Mouse (Mus musculus): ENCODE data around the gene Crocc.

The Crocc gene

DNA sequence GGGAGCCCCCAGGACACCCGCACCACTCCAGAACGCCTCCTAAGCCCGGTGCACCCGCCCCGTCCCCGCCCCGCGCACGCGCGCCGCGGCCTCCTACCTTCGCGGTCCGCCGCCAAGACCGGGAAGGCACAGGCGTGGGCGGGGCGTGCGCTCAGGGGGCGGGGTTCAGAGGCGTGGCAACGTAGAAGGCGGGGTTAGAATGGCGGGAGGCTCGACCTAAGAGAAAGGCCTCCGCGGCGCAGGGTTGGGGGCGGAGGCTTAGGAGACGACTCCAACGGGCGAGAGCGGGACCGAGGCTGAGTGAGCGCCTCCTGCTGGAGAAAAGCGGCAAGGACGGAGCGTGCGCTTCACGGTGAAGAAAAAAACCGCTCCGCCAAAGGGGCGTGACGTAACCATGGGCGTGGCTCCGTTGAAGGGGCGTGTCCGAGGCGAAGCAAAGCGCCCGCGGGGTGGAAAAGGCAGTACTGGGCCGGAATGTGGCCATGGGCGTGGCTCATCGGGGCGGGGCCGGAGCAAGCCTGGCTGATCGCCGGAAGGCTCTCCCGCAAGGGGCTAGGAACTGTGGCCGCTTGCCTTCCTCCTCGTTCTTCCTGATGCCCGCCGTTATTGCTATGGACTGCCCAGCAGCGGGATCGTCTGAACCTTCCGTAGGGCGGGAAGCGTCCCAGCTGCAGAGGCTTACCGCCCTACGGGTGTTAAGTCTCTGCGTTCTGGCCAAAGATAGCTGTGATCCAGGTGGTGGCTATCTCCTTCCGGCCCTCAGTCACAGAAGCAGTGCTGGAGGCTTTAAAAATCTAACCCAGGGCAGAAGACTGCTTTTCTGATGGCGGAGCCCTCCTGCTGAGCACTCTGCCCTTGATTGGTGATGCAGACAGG is at the start of gene Crocc:
Crocc (minus strand) TSS at position 125 of the 876 bp plus-strand sequence.
- in situ Hi-C loops (cut with MboI, MseI): loop anchor here (5.0 to 10.0 kb wide), 2 partner anchors 73 to 106 kb away; partner anchors contain the start of gene Atp13a2

DNA sequence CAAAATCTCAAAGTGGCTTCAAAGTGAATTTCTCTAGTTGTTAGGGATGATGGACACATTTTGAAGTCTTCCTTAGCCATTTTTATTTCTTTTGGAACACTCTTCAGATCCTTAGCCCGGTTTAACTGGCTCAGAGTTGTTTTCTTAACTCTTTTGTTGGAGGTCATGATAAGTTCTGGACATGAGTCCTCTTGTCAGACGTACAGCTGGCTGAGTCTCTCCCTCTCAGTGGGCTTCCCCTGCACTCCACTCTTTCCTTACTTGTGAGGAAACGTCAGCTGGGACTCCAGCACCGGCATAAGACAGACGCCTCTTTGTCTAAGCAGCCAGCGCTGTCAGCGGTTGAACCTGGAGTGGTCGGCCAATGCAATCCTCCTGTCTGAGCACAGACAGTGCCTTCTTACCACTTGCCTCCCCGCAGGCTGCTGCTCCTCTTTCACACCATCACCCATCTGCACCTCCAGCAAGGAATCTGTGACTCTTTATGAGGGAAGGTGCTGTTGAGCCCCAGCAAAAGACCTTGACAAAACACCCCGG is 47.9 kb upstream of the Crocc start:
- in situ Hi-C loops (cut with MboI, MseI): no loop called here

DNA sequence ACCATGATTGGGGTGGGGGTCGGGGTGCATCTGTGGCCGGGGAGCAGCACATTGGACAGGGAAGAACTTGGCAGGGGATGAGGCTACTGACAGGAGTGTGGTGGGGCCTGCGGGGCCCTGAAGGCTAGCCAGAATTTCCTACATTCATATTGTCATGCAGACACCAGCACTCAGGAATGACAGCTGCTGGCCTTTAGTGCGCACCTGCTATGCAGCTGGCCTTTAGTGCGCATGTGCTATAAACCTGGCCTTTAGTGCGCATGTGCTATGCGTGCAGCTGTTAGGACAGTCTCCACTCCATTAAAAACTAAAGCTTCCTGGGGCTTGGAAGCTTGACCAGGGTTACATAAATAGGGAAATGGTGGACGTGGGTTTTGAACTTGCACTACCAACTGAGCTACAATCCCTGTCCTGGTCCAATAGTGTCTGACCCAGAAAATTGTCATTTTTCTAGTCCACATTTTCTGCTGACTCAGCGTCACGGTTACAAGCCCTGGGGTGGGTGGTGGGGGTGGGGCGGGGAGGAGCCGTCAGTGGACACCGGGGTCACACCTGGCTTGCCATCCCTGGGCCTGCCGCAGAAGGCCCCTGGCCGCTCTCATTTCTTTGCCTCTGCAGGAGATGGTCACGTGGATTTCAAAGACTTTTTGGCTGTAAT is 46.3 kb upstream of the Crocc start:
- in situ Hi-C loops (cut with MboI, MseI): no loop called here

DNA sequence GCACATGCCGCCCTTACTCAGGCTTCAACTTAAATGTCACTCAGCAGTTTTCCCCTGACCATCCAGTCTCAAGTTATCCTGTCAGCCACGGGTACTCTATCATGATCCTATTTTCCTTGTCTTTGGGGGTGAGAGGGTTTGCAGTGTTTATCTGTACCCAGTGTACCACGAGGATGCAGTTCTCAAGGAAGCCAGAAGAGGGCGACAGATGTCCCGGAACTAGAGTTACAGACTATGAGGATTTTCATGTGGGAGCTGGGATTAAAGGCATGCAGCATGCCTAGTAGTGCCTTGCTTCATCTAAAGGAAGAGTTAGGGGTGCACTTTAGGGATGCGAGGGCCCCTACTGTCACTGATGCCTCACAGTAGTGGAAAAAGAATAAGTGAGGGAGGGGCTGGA is 41.5 kb upstream of the Crocc start:
- in situ Hi-C loops (cut with MboI, MseI): no loop called here

DNA sequence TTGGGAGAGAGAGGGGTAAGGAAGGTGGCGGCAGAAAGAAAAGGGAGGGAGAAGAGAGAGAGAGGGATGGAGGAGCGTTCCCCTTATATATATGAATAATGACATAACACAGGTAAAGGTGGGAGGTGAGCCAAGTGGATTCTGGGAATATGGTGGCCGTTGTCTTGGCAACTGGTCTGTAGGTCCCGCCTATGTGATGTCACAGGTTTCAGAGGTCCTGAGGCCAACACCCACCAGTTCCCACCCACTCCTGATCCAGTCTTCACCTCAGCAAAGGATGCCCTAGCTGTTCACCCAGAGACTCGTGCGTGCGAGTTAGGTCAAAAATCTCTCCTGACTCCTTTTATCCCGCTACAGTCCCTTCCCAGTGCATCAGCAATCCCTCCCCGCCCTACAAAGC is 40.9 kb upstream of the Crocc start:
- in situ Hi-C loops (cut with MboI, MseI): no loop called here

DNA sequence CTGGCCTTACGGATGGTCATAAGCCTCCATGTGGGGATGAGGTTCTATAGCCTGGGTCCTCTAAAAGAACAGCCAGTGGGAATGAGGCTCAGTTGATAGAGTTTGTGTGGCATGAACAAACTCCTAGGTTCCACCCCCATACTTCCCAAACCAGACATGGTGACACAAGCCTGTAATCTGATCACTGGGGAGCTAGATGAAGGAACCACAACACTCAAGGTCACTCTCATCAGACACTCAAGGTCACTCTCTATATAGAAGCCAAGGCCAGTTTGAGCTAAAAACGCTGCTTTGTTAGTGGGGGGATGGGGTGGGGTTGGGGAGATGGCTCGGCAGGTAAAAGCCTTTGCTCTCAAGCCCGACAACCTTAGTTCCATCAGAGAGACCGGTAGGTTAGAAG is 39.6 kb upstream of the Crocc start:
- in situ Hi-C loops (cut with MboI, MseI): no loop called here

DNA sequence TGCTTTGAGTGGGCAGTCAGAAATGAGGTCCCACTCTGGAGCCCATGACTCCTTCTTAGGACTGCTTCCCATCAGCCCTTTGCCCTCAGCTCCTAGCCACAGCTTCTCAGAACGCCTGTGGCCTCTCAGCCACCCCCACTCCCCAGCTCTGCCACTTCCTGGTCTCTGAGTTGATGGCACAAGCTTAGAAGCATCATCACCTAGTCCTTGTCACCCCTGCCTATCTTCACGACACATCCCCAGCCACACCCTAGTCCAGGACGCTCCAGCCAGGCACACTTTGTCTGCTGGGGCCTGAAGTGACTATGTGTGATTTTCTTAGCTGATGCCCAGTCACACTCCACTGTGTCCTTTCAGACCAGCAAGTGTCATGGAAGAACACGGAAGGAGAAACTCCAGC is 38.6 kb upstream of the Crocc start:
- in situ Hi-C loops (cut with MboI, MseI): no loop called here

DNA sequence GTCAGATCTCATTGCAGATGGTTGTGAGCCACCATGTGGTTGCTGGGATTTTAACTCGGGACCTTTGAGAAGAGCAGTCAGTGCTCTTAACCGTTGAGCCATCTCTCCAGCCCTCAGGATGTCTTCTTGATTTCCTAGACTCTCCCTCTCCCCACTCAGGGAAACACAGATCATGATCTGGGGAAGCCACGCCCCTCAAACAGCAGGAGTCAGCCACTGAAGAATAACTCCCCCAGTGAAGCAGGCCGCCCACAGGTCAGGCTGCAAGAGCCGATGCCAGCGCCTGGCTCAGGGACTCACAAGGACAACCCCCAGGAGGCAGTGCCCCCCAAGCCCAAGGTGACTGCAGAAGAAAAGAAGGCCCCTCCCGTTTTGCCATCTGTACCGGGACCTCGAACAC is 36.4 kb upstream of the Crocc start:
- in situ Hi-C loops (cut with MboI, MseI): no loop called here

DNA sequence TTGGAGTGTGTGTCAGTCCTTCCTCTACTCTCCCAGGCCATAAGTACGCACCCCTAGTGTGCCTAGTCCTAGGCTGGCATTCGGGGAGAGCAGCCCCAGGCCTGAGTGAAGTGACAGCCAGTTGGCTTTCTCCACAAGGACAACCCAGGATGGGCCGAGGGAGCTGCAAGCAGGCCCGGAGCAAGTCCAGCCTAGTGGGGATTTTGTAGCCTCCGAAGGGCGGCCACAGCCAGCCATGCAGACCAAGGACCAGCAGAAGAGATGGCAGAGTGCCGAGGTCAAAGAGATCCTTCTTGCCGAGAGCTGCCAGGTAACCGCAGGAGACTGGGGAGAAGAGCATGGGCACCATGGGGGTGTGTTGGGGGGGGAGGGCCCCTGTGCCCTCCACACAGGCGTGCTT is 34.7 kb upstream of the Crocc start:
- in situ Hi-C loops (cut with MboI, MseI): no loop called here

DNA sequence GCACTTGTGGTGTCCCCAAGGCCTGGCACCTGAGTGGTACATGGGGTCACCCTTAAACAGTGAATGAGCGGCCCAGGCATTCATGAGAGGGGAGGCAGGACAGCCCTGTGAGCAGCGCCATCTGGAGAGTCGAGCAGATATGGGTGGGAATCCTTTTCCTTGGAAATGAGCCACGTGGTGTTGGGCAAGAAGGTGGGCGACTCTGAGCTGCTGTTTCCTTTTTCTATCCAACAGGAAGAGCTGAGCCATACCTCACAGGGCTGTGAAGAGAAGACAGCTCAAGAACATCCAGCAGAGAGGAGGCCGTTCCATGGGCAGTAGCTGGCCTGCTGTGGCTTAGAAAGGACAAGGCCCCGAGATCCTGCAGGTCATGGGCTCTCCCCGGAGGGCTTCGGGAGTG is 28.4 kb upstream of the Crocc start:
- in situ Hi-C loops (cut with MboI, MseI): no loop called here

DNA sequence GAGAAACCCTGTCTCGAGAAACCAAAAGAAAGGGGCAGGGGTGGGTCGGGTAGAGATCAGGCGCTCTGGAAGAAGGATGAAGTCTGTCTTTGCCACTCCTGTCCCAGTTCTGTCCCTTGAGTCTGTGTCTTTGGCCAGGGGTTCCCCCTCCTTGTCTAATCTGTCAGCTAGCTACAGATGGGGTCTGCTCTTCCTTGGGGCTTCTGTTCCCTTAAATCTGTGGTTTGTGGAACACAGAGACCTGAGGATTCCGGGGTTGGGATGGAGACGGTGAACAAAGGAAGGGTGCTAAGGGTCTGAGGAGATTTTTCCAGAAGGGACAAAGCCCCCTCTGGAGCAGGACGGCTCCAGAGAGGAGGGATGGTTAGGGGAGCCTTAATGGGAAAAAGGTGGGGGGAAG is 27.7 kb upstream of the Crocc start, which contains the start of gene Spata21:
Spata21 (plus strand) TSS at position 301 of the 400 bp plus-strand sequence.
- in situ Hi-C loops (cut with MboI, MseI): no loop called here

DNA sequence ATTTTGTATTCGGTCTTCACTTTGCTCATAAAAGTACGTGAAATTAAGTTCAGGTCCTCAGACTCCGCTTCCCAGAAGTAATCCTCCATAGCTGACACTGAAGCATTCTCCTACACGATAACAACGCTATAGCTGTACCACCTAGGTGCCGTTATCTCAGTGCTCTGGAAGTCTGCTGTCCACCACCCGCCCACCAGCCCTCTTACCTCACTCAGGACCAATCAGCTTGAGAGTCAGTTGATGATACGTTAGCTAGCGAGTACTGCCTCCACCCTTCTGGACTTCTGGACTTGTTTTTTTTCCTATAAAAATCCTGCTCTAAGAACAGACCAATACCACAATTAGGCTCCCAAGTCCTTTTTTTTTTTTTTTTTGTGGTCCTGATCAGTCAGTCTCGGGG is 26.5 kb upstream of the Crocc start:
- in situ Hi-C loops (cut with MboI, MseI): no loop called here

DNA sequence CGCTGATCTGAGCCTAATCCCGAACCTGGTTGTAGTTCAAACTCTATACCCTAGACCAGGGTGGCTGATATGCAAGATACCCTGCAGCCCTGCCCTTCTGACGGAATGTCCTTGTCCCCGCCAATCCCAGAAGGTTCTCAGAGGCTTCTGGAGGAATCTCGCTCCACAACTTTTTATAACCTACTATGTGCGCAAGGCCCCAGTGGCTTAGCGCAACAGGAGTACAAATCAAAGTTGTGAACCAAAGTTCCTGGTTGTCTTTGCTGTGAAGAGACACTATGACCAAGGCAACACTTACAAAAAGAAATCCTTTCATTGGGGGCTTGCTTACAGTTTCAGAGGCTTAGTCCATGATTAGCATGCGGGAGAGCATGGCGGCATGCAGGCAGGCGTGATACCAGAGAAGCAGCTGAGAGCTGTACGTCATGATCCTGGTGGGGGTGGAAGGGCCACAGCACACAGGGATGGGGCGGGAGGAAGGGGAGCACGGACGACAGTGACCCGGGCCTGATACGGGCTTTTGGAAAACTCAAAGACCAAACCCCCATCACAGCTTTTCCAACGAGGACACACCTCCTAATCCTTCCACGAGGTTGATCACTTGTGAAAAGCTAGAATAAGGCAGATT is 18.3 kb upstream of the Crocc start:
- in situ Hi-C loops (cut with MboI, MseI): no loop called here

DNA sequence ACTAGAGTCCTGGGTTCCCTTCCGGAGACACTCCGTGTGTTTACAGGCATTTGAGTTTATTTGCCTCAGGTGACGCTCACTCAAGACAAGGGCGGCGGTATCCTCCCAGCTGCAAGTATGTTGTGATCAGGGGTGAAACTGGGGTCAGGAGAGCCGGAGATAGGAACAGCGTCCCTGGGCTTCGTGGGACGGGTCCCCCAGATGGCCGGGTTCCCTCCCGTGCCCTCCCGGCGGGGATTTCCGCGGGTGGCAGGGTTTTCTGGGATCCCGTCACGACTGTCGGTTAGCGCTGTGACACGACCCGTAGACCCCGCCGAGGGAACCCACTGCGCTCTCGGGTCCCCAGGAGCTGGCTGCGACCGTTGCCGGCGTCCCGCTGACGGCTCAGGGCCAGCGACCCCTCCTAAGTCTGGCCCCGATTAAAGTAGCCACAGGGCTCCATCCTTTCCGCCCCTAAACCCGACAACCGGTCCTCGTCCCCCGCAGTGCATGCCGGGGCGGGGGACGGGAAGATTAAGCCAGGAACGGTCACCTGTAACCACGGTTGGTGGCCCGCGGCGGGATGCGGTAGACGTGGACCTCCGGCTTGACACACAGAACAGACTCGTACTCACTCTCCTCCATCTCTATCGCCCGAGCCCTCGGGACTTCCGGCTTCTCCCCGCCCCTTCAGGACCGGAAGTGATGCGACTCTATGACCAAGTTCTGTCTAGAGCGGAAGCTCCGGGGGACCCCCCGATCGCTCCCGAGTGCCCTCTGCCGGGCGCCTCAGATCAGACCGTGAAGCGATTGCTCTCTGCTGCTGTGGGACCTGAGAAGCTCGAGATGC is 17.5 kb upstream of the Crocc start, which contains the start of gene Necap2:
Necap2 (minus strand) TSS at position 677 of the 829 bp plus-strand sequence.
- in situ Hi-C loops (cut with MboI, MseI): no loop called here

DNA sequence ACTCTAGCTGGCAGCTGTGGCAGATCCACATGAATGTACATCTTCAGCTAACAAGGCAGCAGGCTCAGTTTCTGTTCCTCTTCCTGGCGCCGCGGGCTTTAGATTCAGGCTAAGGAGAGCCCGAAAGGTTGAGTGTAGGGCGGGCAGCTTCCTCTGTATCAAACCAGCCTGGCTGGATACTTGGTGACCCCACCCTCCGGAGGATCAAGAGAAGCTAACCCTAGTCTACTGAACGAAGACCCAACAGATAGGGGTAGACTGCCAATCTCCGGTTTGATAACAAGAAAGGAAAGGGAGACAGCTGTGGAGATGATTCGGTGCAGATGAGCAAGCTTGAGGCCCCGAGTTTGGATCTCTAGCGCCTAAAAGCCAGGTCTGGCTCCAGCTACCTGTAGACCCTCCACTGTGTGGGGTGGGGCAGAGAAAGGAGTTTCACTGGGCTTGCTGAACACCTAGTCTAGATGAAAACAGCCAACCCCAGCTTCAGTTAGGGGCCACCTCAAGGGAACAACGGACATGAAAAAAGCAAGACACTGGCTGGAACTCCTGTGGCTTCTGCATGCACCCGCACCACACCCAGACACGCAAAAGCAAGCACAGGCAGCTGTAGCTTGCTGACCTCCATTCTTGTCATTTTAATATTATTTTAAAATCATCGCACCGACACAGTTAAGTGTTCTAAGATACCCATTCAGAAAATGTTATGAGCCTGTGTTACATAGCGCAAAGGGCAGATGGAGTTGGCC is 16.6 kb upstream of the Crocc start:
- in situ Hi-C loops (cut with MboI, MseI): no loop called here

DNA sequence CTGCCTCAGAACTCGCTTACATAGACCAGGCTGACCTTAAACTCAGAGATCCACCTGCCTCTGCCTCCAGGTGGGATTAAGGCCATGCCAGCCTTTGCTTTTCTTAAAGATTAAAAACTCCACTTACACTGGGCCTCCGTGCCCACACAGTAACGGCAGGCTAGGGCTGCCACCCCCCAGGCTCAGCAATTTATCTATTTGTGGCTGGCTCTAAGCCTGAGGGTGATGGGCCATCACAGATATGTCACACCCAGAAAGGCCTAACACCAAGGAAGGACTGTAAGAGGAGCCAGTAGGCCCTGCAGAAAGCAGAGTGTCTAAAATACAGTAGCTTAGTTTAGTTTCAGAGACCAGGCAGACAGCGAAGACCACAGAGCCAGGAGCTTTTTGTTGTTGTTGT is 13.8 kb upstream of the Crocc start:
- in situ Hi-C loops (cut with MboI, MseI): no loop called here

DNA sequence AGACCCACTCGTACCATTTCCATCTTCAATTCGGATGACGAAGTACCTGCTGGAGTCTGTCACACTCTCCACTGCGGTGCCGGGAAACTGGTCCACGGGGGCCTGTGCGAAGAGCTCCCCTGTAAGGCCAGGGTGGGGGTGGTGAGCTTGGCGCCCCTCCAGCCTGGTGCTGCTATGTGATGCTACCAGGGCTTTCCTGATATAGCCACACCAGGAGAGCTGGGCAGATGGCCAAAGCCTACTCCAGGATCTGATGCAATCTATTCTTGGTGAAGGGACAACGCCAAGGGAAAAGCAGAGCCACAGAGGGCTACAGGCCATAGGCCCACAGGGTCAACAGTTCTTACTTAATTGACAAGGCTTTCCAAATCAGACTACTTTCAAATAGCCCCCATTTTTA is 13.3 kb upstream of the Crocc start:
- in situ Hi-C loops (cut with MboI, MseI): no loop called here

DNA sequence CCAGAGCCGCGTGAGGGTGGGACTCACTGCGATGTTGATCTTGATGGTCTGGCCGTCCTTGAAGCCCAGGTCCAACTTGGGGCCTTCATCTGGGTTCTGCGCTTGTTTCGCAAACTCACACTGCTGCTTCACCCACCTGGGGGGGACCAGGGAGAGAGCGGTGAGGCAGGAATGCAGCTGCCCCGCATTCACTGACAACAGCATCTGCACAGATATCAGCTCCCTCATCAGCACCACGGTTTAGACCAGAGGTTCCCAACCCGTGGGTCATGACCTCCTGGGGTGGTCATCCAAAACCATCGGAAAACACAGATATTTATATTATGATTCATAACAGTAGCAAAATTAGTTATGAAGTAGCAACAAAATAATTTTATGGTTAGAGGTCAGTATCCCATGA is 12.2 kb upstream of the Crocc start:
- in situ Hi-C loops (cut with MboI, MseI): no loop called here

DNA sequence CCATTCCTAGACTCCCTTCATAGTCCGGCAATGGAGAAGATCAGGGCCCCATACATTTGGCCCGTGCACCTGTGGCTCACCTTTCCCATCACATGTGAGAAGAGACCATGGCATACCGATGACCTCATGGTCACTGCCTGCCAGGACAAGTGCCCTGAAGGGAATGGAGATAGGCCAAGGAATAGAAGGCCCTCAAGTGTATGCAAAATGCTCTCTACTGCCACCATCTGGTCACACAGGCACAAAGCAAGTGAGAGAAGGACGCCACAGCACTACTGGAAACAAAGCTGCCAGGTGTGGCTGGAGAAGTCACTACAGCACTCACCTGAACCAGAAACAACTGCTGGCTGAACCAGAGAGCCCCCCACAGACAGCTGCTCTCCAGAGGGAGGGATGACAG is 9.4 kb upstream of the Crocc start:
- in situ Hi-C loops (cut with MboI, MseI): loop anchor here (10.0 kb wide), 1 partner anchor 115 kb away; no protein-coding TSS in a partner anchor

DNA sequence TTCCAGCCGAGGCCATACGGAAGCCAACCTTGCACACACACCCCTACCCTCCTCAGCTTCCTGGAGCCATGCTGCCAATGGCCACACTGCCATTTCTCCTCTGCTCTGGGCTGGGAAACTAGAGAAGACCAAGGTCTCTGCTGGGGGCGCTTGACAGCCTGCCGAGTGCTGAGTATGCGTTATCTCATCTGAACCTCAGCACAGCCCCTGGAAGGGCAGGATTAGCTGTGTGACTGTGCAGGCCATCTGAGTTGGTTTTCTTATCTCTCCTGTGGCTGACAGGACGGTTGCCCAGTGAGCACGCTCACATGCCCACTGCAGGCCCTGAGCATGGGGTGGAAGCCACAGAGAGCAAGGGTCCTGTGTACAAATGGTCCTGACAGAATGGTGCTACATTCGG is 8.3 kb upstream of the Crocc start:
- in situ Hi-C loops (cut with MboI, MseI): loop anchor here (10.0 kb wide), 1 partner anchor 114 kb away; no protein-coding TSS in a partner anchor

Measured in T-helper 1 cell (primary cell).